Mouse (Mus musculus) CH12.LX (cell line): ENCODE data around the gene Phgr1. TPM values are rescaled to one million over a fixed set of nuclear protein-coding genes. Genes with fewer than 3 reads are reported as not detected.

ENCODE experiments used
- DNase-seq: peaks from one replicate; pipeline ENCODE4 v3.0.0-alpha.2; 2013; ENCODE audit errors: extremely low read depth
- H3K27ac ChIP-seq: 2 replicates; pipeline ENCODE4 v1.5.1; 2012; ENCODE audit warnings: low read depth, mild to moderate bottlenecking, control low read depth, moderate library complexity; ENCODE audit not compliant: insufficient read depth
- H3K27me3 ChIP-seq: replicated peaks from 2 replicates; pipeline ENCODE3; 2012; ENCODE audit warnings: inconsistent platforms
- H3K36me3 ChIP-seq, 2 experiments: replicated peaks in 1 of 2; 2 replicates each; pipeline versions ENCODE3 to v1.6.1; 2012; ENCODE audit warnings: inconsistent platforms in 1 of 2, low read length in 1 of 2, mild to moderate bottlenecking in 1 of 2, mixed read lengths in 1 of 2, moderate library complexity in 1 of 2; ENCODE audit not compliant: control insufficient read depth in 1 of 2, insufficient read depth in 1 of 2
- H3K4me1 ChIP-seq, 2 experiments: 2 replicates each; pipeline ENCODE4 v1.6.1; 2012; ENCODE audit warnings: inconsistent platforms in 1 of 2, moderate library complexity in 1 of 2; ENCODE audit not compliant: insufficient read depth in 2 of 2, control insufficient read depth in 1 of 2
- H3K4me2 ChIP-seq: 2 replicates; pipeline ENCODE4 v1.6.1; 2012; ENCODE audit warnings: low read depth, mild to moderate bottlenecking, control low read depth; ENCODE audit not compliant: poor library complexity, insufficient read depth, severe bottlenecking
- H3K4me3 ChIP-seq, 3 experiments: fragments of 150-350 bp in 1 of 3; sonication (generic) in 1 of 3; replicated peaks in 1 of 3; 2 replicates each; pipeline versions ENCODE3 to v1.5.1; 2011 to 2012; ENCODE audit warnings: low read depth in 2 of 3, low read length in 2 of 3, mild to moderate bottlenecking in 2 of 3, moderate library complexity in 2 of 3, control low read depth in 1 of 3, improper control_type of control experiment in 1 of 3, inconsistent platforms in 1 of 3, mixed read lengths in 1 of 3; ENCODE audit not compliant: poor library complexity in 1 of 3
- H3K79me2 ChIP-seq: replicated peaks from 2 replicates; pipeline ENCODE4 v1.6.1; 2012; ENCODE audit warnings: mild to moderate bottlenecking, moderate library complexity; ENCODE audit not compliant: control insufficient read depth, poor library complexity, insufficient read depth, severe bottlenecking; ENCODE audit errors: extremely low read depth
- H3K9ac ChIP-seq: 2 replicates; pipeline ENCODE4 v1.6.1; 2012; ENCODE audit warnings: low read depth, mild to moderate bottlenecking, control low read depth, moderate library complexity; ENCODE audit not compliant: insufficient read depth
- H3K9me3 ChIP-seq: replicated peaks from 2 replicates; pipeline ENCODE3; 2012; ENCODE audit warnings: low read length, inconsistent platforms, mixed read lengths
- BHLHE40 ChIP-seq: IDR thresholded peaks from 2 replicates; pipeline ENCODE4 v1.6.1; 2011; ENCODE audit warnings: mild to moderate bottlenecking, low read depth, low read length, improper control_type of control experiment
- CHD2 ChIP-seq: IDR thresholded peaks from 2 replicates; pipeline ENCODE4 v1.6.1; 2011; ENCODE audit warnings: low read length, improper control_type of control experiment
- CTCF ChIP-seq, 2 experiments: IDR thresholded peaks in 1 of 2; conservative IDR thresholded peaks in 1 of 2; 2 replicates each; pipeline ENCODE4 v1.5.1; 2011 to 2012; ENCODE audit warnings: low read depth in 2 of 2, low read length in 2 of 2, improper control_type of control experiment in 1 of 2, inconsistent platforms in 1 of 2, mild to moderate bottlenecking in 1 of 2, moderate library complexity in 1 of 2
- E2F4 ChIP-seq: IDR thresholded peaks from 2 replicates; pipeline ENCODE4 v1.6.1; 2011; ENCODE audit warnings: low read depth, low read length, improper control_type of control experiment; ENCODE audit not compliant: insufficient replicate concordance
- ELF1 ChIP-seq: IDR thresholded peaks from 2 replicates; pipeline ENCODE4 v1.6.1; 2014; ENCODE audit warnings: low read depth, mild to moderate bottlenecking, inconsistent platforms, low read length, improper control_type of control experiment
- IRF4 ChIP-seq: IDR thresholded peaks from 2 replicates; pipeline ENCODE4 v1.6.1; 2014; ENCODE audit warnings: low read depth, mild to moderate bottlenecking, inconsistent platforms, low read length, improper control_type of control experiment
- MAFK ChIP-seq: IDR thresholded peaks from 2 replicates; pipeline ENCODE4 v1.6.1; 2011; ENCODE audit warnings: low read length, improper control_type of control experiment; ENCODE audit not compliant: insufficient replicate concordance
- MEF2A ChIP-seq: IDR thresholded peaks from 2 replicates; pipeline ENCODE4 v1.6.1; 2014; ENCODE audit warnings: low read depth, mild to moderate bottlenecking, inconsistent platforms, low read length, improper control_type of control experiment, borderline replicate concordance
- MXI1 ChIP-seq: IDR thresholded peaks from 2 replicates; pipeline ENCODE4 v1.6.1; 2011; ENCODE audit warnings: mild to moderate bottlenecking, low read depth, low read length, improper control_type of control experiment
- MYC ChIP-seq: IDR thresholded peaks from 2 replicates; pipeline ENCODE4 v1.6.1; 2011; ENCODE audit warnings: low read depth, mild to moderate bottlenecking, improper control_type of control experiment, low read length
- NRF1 ChIP-seq: IDR thresholded peaks from 2 replicates; pipeline ENCODE4 v1.6.1; 2014; ENCODE audit warnings: low read depth, mild to moderate bottlenecking, inconsistent platforms, low read length, improper control_type of control experiment, moderate library complexity
- PAX5 ChIP-seq: IDR thresholded peaks from 2 replicates; pipeline ENCODE4 v1.6.1; 2012; ENCODE audit warnings: low read length, inconsistent platforms, mixed read lengths
- POLR2AphosphoS2 ChIP-seq: IDR thresholded peaks from 2 replicates; pipeline ENCODE4 v1.6.1; 2011; ENCODE audit warnings: low read depth, low read length, improper control_type of control experiment
- RAD21 ChIP-seq: IDR thresholded peaks from 2 replicates; pipeline ENCODE4 v1.6.1; 2011; ENCODE audit warnings: low read depth, mild to moderate bottlenecking, low read length, improper control_type of control experiment, moderate library complexity
- RCOR1 ChIP-seq: conservative IDR thresholded peaks from 2 replicates; pipeline ENCODE4 v1.6.1; 2012; ENCODE audit warnings: low read depth, mild to moderate bottlenecking, inconsistent platforms, low read length, improper control_type of control experiment
- SIN3A ChIP-seq: IDR thresholded peaks from 2 replicates; pipeline ENCODE4 v1.6.1; 2012; ENCODE audit warnings: low read length, improper control_type of control experiment, inconsistent platforms
- SMC3 ChIP-seq: IDR thresholded peaks from 2 replicates; pipeline ENCODE4 v1.6.1; 2011; ENCODE audit warnings: low read depth, low read length, improper control_type of control experiment
- UBTF ChIP-seq: IDR thresholded peaks from 2 replicates; pipeline ENCODE4 v1.6.1; 2012; ENCODE audit warnings: low read depth, mild to moderate bottlenecking, inconsistent platforms, low read length, improper control_type of control experiment, moderate library complexity
- dilution Hi-C: fragments of 300-500 bp; cut with MboI; formaldehyde crosslinking; loops from 2 replicates; pipeline ENCODE4 v1.14.3; 2020; ENCODE audit warnings: low sequenced_read_pairs; ENCODE audit not compliant: extremely low pct_unique_long_range_greater_than_20kb, extremely low pct_ligation_motif_present
- in situ Hi-C: fragments of 300-500 bp; cut with MboI; formaldehyde crosslinking; loops from 3 replicates; pipeline ENCODE4 v1.14.3; 2019; ENCODE audit warnings: low sequenced_read_pairs, low pct_ligation_motif_present, low pct_unique_long_range_greater_than_20kb, mixed read lengths
- polyA plus RNA-seq: library from polyadenylated mRNA; unstranded; fragments of >175 nt; gene quantifications from 2 replicates; pipeline ENCODE4 v1.2.1, GENCODE M21; 2012; ENCODE audit warnings: low read depth; ENCODE audit not compliant: insufficient read length
- total RNA-seq, 2 experiments: library from RNA; depleted of rRNA; stranded (reverse); fragments of 300-350 nt in 1 of 2; fragments of >200 nt in 1 of 2; gene quantifications; 2 replicates each; pipeline ENCODE4 v1.2.3; 2012 to 2014

Phgr1 gene
- total and polyA plus RNA-seq, 3 experiments, result not detected

GRCm38 (mm10) chr2:118761358-118761757 is 11.2 kb upstream of the Phgr1 start:
- dilution Hi-C loops (no loop called here), in situ Hi-C loops (loop anchor here (10.0 to 25.0 kb wide), 2 partner anchors 213 to 426 kb away; no protein-coding TSS in a partner anchor)
- no peaks in the 10 kb centered on the region for H3K9me3 ChIP-seq
- no peak for DNase-seq
- no peak overlapping the region for H3K4me3 ChIP-seq
- peaks cover 9 to 31% of the 10 kb centered on the region in 2 experiments for H3K4me1 ChIP-seq
- peaks cover 13% of the 10 kb centered on the region for H3K27me3 ChIP-seq
- H3K4me2 ChIP-seq, result no peak overlapping the region
- H3K27ac ChIP-seq, result no peak overlapping the region
- H3K79me2 ChIP-seq, result no peaks in the 10 kb centered on the region
- no peaks in the 10 kb centered on the region for H3K36me3 ChIP-seq
- H3K9ac ChIP-seq, result no peak overlapping the region
- TF ChIP-seq IRF4, result no peak
- TF ChIP-seq CTCF (conservative IDR thresholded peaks at IDR 0.05 in 1 of 2, IDR thresholded peaks at IDR 0.05 in 1 of 2; ENCODE audit: low read depth in 2 of 2, low read length in 2 of 2), result peak in 1 of 2 experiments; percentile 44; a peak in 2 of 4 replicates
- no peak for TF ChIP-seq SIN3A
- no peak for TF ChIP-seq BHLHE40
- peak; percentile 49 for TF ChIP-seq SMC3
- no peak for TF ChIP-seq UBTF
- no peak for TF ChIP-seq NRF1
- peak; percentile 33 for TF ChIP-seq RAD21
- TF ChIP-seq PAX5, result no peak

DNA sequence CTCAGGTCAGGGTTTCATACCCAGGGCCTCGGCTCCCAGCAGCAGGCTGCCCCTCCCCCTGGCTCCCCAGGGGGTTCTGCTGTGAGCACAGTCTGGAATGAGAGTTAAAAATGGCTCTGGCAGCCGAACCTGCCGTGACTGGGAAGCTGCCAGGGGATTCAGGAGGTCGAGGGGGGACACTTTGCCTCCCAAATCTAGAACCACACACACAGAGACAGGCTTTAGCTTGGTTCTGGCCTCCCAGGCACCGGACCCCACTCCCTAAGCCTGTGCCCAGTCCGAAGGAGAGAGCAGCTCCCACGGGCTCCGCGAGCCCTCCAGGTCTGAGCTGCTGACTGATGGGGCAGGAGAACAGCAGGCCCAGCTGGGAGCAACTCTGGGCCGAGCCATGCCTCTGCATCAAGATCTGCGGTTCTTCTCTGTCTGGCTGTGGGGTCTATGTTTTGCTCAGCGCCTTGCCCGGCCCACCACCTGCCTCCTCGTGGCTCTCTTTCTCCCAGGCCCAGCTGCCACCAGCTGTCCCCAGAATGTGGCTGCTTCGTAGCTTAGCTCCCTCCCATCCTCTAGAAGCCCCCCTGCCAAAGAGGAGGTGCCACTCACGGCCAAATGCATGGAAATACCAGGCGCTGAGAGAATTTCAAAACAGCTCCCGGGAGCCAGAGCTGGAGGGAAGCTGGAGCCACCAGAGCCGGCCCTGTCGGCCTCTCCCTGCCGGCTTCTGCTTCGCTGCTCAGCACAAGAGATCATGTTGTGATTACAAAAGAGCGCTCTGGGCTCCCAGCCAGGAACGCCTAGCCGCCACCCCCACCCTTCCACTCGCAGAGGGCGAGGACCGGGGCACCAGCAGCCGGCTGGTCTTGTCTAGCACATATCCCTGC is 10.4 kb upstream of the Phgr1 start, which contains the start of gene Ccdc9b:
Ccdc9b (minus strand) TSS at position 756 of the 878 bp plus-strand sequence.
- no peak for DNase-seq

More for the DNA sequence above, 10.4 kb upstream of the Phgr1 start, which contains the start of gene Ccdc9b:
- no peak within 1 kb of the TSS for H3K9ac ChIP-seq
- no peak within 1 kb of the TSS for H3K27ac ChIP-seq
- peaks cover 12% of the 10 kb centered on the region for H3K27me3 ChIP-seq
- H3K36me3 ChIP-seq, result no peaks in the 10 kb centered on the region
- H3K4me3 ChIP-seq, result no peak within 1 kb of the TSS
- H3K4me1 ChIP-seq, result peaks cover 12 to 39% of the 10 kb centered on the region in 2 experiments
- dilution Hi-C loops, result no loop called here
- no peaks in the 10 kb centered on the region for H3K9me3 ChIP-seq
- in situ Hi-C loops, result loop anchor here (10.0 to 25.0 kb wide), 2 partner anchors 213 to 425 kb away; no protein-coding TSS in a partner anchor
- TF ChIP-seq BHLHE40 (no peak), IRF4 (no peak), SIN3A (no peak), E2F4 (no peak), CHD2 (no peak), MXI1 (no peak), NRF1 (no peak), MEF2A (no peak), POLR2AphosphoS2 (no peak), RCOR1 (no peak), MAFK (no peak), SMC3 (no peak), ELF1 (no peak), MYC (no peak)
- TF ChIP-seq, all 38 proteins: peak for 0
- no peak within 1 kb of the TSS for H3K4me2 ChIP-seq
- no peaks in the 10 kb centered on the region for H3K79me2 ChIP-seq
